Mouse (Mus musculus): ENCODE results near the gene Nrap.
"Not testable (repeated sequence)": the region's sequence is repeated elsewhere in the genome, so short reads cannot be mapped to it uniquely, and the experiment has no call there.

Nrap gene

GRCm38 (mm10) chr19:56389879-56390278 is at the start of gene Nrap:
Gene Nrap, minus strand, starts transcription at chr19:56390037.
- DNase-seq: no peak

- no peak for DNase-seq
These were observed 49.2 kb upstream of the Nrap start for GRCm38 (mm10) chr19:56439072-56439434.

DNA sequence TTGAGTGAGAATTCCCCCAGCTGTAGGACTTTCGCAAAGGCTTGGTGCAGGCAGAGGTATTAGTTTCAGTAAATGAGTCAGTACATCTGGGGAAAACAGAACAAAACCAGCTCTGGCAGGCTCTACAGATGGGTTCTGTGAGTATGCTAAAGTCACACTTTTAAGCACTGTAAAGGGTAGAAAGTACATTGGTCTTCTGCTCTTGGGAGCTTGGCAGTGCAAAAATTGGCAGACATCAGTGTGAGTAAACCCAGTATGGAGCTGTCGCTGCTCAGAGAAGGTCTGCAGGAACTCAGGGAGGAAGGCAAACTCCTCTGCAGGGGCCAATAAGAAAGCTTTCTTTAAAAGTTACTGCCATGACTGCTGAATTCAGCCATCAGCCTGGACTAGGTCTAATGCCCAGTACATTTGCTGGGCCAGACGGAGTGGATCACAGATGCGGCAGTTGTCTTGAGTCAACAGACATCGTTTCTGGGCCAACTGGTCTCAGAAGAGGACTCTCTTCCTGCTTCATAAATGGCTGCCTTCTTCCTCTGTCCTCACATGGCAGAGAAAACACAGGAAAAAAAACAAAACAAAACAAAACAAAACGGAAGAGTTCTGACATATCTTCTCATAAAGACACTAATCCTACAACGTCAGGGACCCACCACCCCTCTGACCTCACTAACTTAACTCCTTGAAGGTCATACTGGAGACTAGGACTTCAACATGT is 48.7 kb upstream of the Nrap start:
- DNase-seq: no peak

DNA sequence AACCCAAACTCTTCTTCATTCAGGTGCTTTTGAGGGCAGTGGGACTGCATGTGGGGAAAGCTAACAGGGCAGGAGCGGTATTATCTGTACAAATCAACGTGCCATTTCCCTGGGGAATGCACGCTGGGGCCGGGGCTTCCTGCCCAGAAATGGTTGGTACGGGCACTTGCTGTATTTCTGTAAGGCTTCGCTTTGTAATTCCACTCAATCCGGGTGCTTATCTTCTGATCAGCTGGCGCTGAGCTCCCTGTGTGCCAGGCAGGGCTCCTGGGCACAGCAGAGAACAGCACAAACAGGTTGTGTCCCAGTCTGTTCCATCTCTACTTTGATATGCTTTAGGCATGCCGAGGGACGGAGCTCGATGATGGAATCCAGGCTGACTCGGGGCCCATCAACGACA is 46.5 kb upstream of the Nrap start:
- no peak for DNase-seq

DNA sequence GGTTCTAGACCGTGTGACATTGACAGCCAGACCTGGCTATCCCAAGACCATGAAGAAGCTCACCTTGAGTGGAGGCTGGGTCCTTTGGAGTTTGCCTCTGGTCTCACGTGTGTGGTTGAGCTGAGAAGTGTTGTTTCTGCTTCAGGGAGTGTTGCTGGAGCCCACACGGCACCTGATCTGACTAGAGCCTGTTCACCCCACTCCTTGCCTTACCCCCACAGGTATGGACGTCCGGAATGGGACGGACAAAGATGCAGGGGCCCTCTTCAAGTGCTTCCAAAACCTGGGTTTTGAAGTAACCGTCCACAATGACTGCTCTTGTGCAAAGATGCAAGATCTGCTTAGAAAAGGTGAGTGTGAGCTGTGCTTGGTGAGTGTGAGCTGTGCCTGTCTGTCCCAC is 43.7 kb upstream of the Nrap start:
- no peak for DNase-seq

GRCm38 (mm10) chr19:56432706-56433105 is 42.9 kb upstream of the Nrap start:
- DNase-seq: no peak

- no peak for DNase-seq
These were observed 40.5 kb upstream of the Nrap start for GRCm38 (mm10) chr19:56430369-56430768.

DNA sequence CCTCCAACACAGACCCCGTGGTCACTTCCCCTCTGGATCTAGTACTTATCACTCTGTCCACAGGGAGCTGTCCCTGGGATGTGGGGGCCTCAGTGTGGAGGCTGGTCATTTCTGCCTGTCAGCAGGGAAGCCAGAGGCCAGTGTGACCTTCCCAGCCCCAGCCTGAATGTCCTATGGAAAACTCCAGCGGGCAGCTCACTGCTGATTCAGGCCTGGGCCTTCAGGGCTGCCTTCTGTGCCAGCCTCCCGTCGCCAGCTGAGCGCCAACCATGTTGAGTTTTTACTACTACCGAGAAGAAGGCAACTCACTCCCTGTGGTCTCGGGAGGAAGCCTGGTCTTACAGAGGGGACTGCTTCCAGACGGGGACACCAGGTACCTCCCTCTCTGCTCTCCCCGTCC is 35.7 kb upstream of the Nrap start:
- peak; percentile 52 for DNase-seq

DNA sequence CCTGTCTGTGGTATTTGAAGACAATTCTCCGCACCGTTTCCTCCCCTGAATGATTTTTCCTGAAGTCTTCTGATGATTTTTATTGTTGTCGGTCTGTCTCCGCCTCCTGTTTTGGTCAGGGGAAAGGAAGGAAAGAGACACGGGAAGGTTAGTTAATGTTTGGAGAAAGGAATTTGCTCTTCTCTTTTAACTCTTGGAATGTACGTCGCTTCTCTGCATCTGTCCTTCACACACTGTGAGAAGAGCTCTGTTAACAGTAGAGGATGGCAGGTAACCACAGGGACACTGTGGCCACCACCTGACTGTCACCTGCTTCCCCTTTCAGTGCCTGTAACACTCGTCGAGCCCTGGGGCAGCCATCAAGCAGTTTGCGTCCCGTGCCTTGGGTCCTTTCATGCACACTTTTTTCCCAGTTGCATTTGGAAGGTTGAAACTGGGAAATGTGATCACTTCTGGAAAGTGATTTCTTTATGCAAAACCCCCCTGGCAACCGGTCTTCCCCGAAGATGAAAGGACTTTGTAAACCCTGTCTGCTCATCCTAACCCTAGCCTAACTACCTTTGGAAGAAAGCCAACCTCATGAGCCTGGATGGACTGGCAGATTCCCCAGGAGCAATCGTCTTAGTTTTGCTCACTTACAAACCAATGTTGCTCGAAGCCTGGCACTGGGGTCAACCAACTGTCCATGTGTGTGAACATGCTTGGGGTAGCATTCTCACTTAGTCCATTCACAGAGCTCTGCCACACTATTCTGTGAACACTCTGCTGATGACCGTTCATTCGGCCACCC is 35.0 kb upstream of the Nrap start:
- DNase-seq: peak; percentile 67

GRCm38 (mm10) chr19:56423370-56423769 is 33.5 kb upstream of the Nrap start:
- no peak for DNase-seq

DNA sequence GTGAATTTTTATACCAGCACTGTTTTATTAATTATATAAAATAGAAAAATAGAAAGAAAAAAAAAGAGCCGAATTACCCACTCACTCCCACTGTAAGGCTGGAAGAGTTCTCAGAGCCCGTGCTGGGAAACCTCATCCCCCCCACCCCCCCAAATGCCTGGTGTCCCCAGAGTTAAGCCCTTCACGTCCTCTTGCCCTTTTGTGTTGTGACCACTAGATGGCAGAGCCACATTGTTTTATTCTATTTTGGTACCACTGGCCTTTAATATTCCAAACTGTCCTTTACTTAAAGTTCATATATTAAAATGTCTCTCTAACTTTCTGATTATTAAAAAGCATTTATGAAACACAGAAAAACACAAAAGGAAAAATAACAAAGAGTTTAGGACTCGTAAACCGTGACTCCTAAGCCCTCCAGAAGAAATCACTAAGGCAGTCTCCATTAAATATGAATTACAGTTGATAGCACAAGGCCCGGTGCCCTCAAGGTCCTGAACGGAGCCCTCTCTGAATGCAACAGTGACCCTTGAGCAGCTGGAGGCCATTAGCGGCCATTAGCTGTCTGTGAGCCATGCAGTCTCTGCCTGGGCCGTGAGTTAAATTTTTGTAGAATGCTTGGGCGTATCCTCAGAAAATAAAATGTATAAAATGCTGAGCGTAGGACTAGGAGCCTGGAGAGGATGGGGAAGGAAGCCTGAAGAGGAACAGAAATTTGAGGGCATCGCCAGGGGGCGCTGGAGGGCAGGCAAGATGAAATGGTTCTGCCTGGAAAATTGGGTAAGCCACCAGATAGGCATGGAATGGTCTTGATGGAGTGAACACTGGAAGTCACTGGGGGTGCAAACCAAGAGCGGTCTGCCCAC is 32.9 kb upstream of the Nrap start:
- DNase-seq: peak; percentile 93

DNA sequence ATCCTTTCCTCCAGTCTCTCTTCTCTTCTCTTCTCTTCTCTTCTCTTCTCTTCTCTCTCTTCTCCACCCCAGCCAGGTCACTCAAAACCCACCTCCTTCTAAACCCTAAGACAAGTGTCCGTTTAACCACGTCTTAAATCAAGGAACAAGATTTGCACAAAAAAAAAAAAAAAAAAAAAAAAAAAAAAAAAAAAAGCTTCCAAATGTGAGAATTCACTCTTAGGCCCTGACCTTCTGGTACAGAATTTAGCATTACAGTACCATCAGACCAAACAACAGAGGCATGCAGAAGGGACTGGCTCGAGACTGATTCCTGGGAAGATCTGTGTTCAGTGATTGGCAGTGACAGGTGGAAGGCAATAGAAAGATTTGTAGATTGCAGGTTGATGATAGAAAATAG is 30.5 kb upstream of the Nrap start:
- DNase-seq: no peak

GRCm38 (mm10) chr19:56419452-56419851 is 29.6 kb upstream of the Nrap start:
- no peak for DNase-seq

- DNase-seq: peak; percentile 40
These were observed 28.6 kb upstream of the Nrap start for GRCm38 (mm10) chr19:56418404-56418803.

DNA sequence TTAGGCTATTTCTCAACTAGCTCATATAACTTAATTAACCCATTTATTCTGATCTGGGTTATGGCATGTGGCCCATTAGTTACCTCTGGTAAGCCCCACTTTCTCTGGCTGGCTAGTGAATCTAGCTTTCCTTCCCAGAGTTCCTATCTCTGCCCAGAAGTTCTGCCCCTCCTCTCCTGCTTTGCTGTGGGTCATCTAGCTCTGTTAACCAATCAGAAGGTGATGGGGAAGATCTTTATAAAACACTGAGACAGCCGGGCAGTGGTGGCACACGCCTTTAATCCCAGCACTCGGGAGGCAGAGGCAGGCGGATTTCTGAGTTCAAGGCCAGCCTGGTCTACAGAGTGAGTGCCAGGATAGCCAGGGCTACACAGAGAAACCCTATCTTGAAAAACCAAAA is 20.0 kb upstream of the Nrap start:
- DNase-seq: not testable (repeated sequence)

DNA sequence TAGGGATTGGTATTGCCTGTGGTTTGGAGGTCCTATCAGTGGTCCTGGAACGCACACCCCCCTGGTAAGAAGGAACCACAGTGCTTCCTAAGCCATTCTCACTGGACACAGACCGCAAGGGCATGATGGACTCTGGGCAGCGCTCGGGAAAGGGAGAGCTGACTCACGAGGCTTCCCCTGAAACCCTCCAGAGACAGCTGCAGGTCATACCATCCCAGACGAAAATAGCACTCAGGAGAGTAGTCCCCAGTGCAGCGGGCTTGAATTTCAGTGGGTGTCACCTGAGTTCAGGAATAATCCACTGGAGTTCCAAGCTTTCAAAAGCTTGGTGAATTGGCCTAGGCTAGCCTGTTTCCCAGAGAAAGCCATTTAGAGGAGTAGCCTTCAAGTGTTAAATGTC is 16.7 kb upstream of the Nrap start:
- DNase-seq: no peak

DNA sequence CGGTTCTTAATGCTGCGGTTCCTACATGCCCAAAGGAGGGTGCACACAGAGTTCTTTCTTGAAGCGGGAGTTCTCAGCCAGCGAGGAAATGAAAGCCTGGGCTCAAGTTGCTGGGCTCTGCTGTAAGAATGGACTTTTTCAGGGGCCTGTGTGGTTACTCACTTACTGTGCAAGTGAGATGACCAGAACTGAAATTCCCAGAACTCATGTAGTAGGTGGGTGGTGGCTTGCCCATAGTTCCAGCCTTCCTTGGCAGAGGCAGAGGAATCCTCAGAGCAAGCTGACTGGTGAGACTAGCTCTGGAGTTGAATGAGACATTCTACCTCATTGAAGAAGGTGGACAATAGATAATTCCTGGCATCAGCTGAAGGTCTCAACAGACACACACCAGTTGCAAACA is 16.0 kb upstream of the Nrap start:
- no peak for DNase-seq

DNA sequence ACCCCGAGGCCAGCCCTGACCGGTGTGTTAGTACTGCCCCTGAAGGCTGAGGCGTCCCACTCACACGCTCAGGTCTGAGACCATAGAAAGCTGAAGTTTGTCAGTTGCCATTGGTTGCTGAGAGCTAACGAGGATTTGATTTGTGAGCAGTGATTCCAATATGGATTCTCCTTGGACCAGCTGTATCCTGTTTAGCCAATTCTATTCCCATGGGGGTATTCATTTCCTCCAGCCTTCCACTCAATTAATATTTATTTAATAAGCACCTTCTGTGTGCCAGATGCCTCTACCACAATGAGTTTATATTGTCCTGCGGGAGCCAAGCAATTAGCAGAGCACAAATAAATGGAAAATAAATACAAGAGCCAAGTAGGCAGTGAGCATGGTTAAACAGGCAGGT is 12.0 kb upstream of the Nrap start:
- no peak for DNase-seq

DNA sequence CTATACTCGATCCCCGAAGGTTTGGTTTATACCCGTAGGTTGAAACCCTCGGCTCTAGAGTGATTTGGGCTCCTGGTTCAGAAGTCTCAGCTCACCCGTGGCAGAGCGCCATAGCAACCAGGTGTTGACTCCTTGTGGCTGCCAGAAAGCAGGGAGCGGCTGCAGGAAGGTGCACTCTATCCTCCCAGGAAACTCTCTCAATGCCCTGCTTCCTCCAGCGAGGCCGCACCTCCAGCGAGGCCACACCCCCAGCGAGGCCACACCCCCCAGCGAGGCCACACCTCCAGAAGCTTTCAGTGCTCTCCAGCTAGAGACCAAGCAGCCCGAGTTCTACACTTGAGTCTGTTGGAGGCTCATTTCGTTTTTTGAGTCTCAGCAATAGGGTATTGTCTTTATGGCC is 10.4 kb upstream of the Nrap start:
- DNase-seq: peak; percentile 88

DNA sequence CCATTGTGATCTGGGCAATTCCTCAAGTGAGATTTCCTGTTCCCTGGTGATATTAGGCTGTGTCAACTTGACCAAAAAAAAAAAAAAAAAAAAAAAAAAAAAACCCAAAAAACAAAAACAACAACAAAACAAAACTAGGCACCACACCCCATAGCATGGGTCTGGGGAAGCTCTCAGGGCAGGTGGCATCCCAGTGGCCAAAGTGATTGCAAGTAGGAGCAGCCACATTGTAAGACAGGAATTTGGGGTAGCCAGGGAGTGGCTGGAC is 8.6 kb upstream of the Nrap start:
- DNase-seq: no peak

GRCm38 (mm10) chr19:56397663-56398527 is 8.1 kb upstream of the Nrap start:
- peak; percentile 23 for DNase-seq

DNA sequence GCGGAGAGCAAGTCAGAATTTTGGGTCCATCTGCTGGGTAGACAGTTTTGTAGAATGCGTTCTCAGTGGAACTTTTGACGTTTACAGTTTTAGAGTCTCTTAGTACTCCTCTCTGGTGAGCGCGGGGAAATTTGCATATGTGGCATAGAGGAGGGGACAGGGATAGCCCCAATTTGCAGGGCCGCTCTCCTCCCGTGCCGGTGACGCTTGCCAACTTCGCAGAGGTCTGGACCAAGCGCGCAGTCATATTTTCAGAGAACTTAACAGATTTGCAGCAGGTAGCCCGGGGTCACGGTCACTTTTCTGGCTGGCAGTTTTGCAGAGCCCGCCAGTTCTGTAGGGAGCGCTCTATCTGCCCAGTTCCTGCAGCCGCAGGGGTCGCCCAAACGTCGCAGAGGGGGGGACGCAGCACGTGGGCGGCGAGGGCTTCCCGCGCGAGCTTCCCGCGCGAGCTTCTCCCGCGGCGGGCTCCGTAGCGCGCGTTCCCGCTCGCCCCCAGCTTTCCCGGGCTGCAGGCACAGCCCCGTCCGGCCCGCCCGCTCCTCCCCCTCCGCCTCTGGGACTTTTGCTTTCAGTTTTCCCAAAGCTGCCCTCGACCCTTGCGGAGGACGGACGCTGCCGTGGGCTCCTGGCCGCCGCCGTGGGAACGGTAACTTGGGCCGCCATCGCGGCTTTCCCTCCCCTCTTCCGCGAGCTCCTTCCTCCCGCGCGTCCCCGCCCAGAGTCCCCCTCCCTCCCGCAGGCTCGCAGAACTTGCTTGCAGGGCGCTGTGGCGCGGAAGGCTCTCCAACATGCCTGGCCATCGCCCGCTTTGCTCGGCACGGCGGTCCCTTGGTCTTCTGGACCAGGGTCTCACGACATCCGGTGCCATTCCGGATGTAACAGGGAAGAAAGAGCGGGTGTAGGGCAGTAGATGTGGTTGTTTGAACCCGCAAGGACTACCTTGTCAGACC is 7.1 kb upstream of the Nrap start, which contains the start of gene Casp7:
Gene Casp7, plus strand, starts transcription at position 461 of the 953 bp plus-strand sequence.
- peak; percentile 53 for DNase-seq

Data from kidney, adult 9 months (tissue).